Mouse (Mus musculus): ENCODE measurements around the gene Lrfn1.
"Not testable (repeated sequence)": the region's sequence is repeated elsewhere in the genome, so short reads cannot be mapped to it uniquely, and the experiment has no call there.

The Lrfn1 gene

DNA sequence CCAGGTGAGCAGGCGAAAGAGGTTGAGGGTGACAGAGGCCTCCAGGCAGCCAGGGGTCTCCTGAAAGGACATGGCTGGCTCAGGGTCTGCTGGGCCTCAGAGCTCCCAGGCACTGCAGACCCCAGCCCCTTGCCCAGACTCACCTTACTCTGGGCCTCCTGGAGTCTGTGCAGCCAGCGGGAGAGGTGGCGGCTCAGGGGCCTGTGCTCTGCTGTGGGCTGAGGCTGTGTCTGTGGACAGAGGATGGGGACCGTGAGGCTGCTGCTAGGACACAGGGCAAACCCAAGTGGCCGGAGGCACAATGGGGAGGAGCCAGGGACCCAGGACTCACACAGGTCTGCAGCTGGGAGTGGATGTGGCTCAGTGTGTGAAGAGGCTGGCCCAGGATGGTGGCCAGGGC, 25.6 kb downstream of the Lrfn1 start:
- ChIA-PET CTCF (interaction anchor here in 1 of 4 experiments (1.1 to 1.3 kb wide), 2 partner anchors 51 to 91 kb away, joined by 3 to 4 read pairs; no protein-coding TSS in a partner anchor), POLR2A (interaction anchor here in 1 of 4 experiments (1.3 kb wide), 1 partner anchor 8 kb away, joined by 3 read pairs; no protein-coding TSS in a partner anchor)

DNA sequence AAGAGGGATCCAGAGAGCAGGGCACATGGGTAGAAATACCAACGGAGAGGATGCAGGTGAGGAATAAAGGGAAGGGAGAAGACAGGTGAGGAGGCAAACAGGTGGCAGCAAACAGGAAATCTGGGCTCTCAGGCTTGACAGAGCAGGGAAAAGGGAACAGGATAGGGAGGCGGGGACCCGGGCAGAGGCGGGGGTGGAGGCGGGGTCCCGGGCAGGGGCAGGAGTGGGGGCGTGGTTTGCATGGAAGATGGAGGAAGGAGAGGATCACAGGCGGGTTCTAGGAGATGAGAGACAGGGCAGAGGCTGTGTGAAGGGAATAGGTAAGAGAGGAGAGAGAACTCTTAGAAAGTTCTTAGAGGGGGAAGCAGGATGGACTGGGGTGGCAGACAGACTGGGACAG, 27.1 kb downstream of the Lrfn1 start:
- ChIA-PET CTCF (no interaction called here), POLR2A (interaction anchor here in 2 of 4 experiments (1.2 to 1.5 kb wide), 5 partner anchors 8 to 32 kb away, joined by 3 to 5 read pairs (median 5); no protein-coding TSS in a partner anchor)

DNA sequence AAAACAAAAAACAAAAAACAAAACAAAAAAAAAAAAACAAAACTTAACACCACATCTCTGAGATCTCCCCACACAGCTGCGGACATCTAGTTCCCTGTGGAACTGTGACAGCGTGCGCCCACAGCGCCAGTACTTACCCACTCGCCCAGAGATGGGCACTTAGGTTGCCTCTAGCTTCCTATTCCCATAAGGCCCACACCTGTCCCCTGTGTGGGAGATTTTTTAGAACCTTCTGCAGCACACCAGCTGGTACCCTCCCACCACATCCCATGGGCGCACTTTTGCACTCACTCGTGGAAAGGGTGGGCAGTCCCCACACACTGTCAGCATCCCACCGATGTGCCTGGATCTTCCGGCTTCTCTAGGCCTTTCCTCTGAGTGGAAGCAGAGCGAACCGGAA, 31.1 kb downstream of the Lrfn1 start:
- POLR2A ChIA-PET = interaction anchor here in 2 of 4 experiments (0.6 to 2.9 kb wide), 14 partner anchors 9 to 605 kb away, joined by 3 to 9 read pairs (median 4); partner anchors contain the start of genes Gmfg (in 2 of the 2), Rps16 (in 1 of the 2) and Supt5 (in 1 of the 2)
- CTCF ChIA-PET = interaction anchor here in 1 of 4 experiments (1.0 to 1.3 kb wide), 2 partner anchors 10 to 42 kb away, joined by 3 read pairs; no protein-coding TSS in a partner anchor

DNA sequence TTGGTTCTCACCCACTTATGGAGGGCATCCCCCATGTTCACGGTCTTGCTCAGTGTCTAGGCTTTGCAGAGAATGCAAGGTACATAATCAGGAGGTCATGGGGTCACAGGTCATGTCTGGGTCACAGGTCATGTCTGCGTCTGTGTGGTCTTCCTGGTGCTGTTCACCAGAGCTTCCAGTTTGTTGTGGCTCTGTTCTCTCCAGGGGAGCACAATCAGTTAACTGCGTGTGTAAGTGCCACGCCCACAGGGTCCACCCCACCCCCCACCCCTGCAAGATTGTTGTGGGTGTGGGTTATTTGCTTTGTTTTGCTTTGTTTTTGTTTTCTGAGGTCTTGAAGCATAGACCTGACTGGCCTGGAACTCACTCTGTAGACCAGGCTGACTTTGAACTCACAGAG, 32.4 kb downstream of the Lrfn1 start:
- ChIA-PET CTCF (interaction anchor here in 2 of 4 experiments (0.5 to 1.7 kb wide), 3 partner anchors 15 to 117 kb away, joined by 3 to 6 read pairs (median 5); no protein-coding TSS in a partner anchor), POLR2A (interaction anchor here in 3 of 4 experiments (0.5 to 2.9 kb wide), 10 partner anchors 8 to 1984 kb away, joined by 3 to 9 read pairs (median 5); partner anchors contain the start of gene Gmfg (in 1 of the 3))

DNA sequence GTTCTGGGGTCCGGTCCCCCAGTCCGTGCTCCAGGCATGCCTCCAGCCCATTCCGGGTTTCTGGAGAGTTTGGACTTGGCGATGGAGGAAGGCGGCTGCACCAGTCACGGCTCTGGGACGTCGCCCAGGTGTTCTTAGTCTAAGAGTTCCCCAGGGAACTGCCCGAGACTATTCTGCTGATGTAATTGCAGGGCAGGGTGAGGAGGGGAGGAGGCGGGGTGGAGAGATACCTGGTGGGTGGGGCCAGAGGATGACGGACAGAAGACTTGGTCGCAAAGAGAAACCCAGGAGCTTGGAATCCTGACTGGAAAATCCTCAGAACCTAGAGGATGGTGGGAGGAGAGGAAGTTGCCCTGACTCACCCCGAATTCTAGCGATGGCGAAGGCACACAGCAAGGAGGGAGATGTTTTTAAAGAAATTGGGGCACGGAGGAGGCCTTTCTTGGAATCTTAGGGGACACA, 36.3 kb downstream of the Lrfn1 start:
- POLR2A ChIA-PET = interaction anchor here in 3 of 4 experiments (0.6 to 2.3 kb wide), 44 partner anchors 9 to 480 kb away, joined by 3 to 12 read pairs (median 4); partner anchors contain the start of genes Med29 (in 2 of the 3), Paf1 (in 2 of the 3), Pak4 (in 2 of the 3) and Gmfg (in 1 of the 3)
- CTCF ChIA-PET = interaction anchor here in 3 of 4 experiments (0.6 to 2.2 kb wide), 9 partner anchors 40 to 997 kb away, joined by 3 to 14 read pairs (median 4); partner anchors contain the start of gene Gmfg (in 2 of the 3)

DNA sequence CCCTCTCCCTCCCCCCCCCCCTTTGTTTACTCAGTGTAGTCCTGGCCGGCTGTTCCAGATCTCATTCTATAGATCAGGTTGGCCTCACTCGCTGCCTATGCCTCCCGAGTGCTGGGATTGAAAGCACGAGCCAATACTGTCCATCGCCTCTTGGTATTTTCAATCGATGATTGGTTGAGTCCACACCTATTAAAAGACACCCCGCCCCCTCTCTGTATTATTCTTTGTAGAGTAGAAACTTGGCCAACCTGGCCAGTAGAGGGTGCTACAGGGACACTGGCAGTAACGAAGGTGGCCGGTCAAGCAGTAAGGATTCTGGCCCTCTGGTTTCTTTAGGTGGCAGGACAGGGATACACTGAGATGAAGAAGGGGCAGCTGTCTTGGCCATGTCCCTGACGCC, 38.6 kb downstream of the Lrfn1 start:
- ChIA-PET POLR2A (interaction anchor here in 1 of 4 experiments (0.7 to 1.2 kb wide), 6 partner anchors 25 to 375 kb away, joined by 3 to 4 read pairs (median 3); no protein-coding TSS in a partner anchor), CTCF (interaction anchor here in 3 of 4 experiments (0.8 to 2.9 kb wide), 5 partner anchors 9 to 251 kb away, joined by 3 to 32 read pairs (median 3); partner anchors contain the start of genes Gmfg (in 1 of the 3), Mrps12 (in 1 of the 3) and Sars2 (in 1 of the 3))

DNA sequence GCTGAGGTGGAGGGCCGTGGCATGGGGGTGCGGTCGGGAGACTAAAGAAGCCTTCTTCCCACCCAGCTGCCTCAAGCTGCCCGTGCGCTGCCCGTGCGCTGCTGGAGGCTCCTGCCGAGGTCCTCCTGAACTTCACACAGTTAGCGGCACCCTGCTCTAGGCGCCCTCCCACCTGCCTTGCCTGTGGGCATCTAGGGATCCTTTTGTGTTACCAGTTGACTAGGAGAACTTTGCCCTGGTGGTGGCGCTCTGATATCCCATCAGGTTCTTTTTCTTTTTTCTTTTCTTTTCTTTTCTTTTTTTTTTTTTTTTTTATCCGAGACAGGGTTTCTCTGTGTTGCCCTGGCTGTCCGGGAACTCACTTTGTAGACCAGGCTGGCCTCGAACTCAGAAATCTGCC, 39.1 kb downstream of the Lrfn1 start:
- POLR2A ChIA-PET = interaction anchor here in 2 of 4 experiments (0.7 to 2.2 kb wide), 6 partner anchors 26 to 237 kb away, joined by 3 to 8 read pairs (median 3); partner anchors contain the start of genes Pak4 (in 1 of the 2) and Samd4b (in 1 of the 2)
- CTCF ChIA-PET = interaction anchor here in 3 of 4 experiments (0.8 to 2.9 kb wide), 7 partner anchors 8 to 251 kb away, joined by 3 to 32 read pairs (median 3); partner anchors contain the start of genes Gmfg (in 1 of the 3), Mrps12 (in 1 of the 3) and Sars2 (in 1 of the 3)

DNA sequence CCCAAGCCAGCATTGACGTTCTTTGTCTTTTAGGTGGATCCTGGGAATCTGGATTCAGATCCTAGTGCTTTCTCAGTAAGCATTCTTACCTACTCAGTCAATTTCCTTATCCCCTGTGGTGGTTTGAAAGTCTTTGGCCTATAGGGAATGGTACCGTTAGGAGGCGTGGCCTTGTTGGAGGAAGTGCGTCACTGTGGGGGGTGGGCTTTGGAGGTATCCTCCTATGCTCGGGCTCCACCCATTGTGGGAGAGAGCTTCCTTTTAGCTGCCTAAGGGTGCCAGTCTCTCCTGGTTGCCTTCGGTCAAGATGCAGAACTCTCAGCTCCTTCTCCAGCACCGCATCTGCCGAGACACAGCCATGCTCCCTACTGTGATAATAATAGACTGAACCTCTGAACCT, 40.5 kb downstream of the Lrfn1 start:
- ChIA-PET POLR2A (interaction anchor here in 2 of 4 experiments (0.6 to 2.2 kb wide), 26 partner anchors 9 to 374 kb away, joined by 3 to 9 read pairs (median 4); partner anchors contain the start of genes Gmfg (in 2 of the 2), Med29 (in 1 of the 2), Paf1 (in 1 of the 2) and Pak4 (in 1 of the 2)), CTCF (interaction anchor here (0.6 to 2.9 kb wide), 18 partner anchors 9 to 244 kb away, joined by 3 to 32 read pairs (median 3); partner anchors contain the start of gene Gmfg (in 1 of the 4))

DNA sequence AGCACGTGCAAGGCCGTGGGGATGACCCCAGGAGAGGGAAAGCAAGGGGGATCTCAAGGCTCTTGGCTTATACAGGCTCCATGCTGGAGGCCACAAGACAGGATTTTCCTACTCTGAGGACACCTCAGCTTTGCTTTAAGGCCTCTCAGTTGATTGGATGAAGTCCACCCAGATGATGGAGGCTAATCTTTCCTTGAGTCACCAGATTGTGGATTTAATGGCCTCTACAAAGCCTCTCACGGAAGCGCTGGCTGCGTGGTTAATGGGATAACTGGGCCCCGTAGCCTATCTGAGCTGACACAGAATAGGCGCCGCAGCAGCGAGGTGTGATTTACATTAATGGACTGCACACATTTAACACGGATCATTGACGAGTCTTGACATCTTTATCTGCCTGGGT, 43.6 kb downstream of the Lrfn1 start:
- ChIA-PET POLR2A (interaction anchor here in 2 of 4 experiments (0.9 to 1.5 kb wide), 3 partner anchors 10 to 103 kb away, joined by 3 to 5 read pairs (median 3); partner anchors contain the start of genes Med29 (in 2 of the 2) and Paf1 (in 2 of the 2)), CTCF (interaction anchor here in 2 of 4 experiments (0.5 to 1.1 kb wide), 2 partner anchors 33 to 37 kb away, joined by 3 to 4 read pairs; no protein-coding TSS in a partner anchor)

DNA sequence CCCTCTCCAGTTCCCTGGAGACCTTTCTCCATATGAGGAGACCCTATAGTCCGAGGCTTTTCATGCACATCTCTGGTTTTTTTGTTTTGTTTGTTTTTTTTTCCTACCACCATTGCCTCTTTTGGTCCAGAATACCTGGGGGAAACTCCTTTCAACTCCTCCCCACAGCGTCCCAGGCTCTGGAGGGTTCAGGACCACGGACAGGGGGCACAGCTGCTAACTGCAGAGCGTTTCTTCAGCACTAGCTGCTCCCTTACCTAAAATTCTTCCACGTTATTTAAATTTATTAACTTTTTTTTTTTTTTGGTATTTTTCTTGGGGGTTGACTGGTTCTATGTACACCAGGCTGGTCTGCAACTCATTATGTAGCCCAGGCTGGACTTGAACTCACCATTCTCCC, 53.8 kb downstream of the Lrfn1 start:
- CTCF ChIA-PET = interaction anchor here (0.6 to 1.2 kb wide), 4 partner anchors 22 to 108 kb away, joined by 3 to 7 read pairs (median 4); no protein-coding TSS in a partner anchor
- POLR2A ChIA-PET = interaction anchor here in 3 of 4 experiments (0.5 to 1.7 kb wide), 11 partner anchors 10 to 305 kb away, joined by 3 to 5 read pairs (median 3); no protein-coding TSS in a partner anchor

DNA sequence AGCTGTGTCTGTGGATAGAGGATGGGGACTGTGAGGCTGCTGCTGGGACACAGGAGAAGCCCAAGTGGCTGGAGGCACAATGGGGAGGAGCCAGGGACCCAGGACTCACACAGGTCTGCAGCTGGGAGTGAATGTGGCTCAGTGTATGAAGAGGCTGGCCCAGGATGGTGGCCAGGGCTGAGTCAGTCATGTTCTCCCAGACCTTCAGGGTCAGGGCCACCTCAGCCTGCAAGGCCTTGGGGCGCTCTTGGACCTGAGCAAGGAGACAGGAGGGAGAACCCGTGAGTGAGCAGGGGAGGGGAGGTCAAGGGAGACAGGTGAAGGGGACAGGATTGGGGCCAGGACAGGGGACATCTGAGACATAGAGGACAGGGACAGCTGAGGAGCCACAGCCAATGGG, 57.3 kb downstream of the Lrfn1 start:
- CTCF ChIA-PET = interaction anchor here in 1 of 4 experiments (1.0 kb wide), 1 partner anchor 19 kb away, joined by 5 read pairs; no protein-coding TSS in a partner anchor
- POLR2A ChIA-PET = not testable (repeated sequence)

DNA sequence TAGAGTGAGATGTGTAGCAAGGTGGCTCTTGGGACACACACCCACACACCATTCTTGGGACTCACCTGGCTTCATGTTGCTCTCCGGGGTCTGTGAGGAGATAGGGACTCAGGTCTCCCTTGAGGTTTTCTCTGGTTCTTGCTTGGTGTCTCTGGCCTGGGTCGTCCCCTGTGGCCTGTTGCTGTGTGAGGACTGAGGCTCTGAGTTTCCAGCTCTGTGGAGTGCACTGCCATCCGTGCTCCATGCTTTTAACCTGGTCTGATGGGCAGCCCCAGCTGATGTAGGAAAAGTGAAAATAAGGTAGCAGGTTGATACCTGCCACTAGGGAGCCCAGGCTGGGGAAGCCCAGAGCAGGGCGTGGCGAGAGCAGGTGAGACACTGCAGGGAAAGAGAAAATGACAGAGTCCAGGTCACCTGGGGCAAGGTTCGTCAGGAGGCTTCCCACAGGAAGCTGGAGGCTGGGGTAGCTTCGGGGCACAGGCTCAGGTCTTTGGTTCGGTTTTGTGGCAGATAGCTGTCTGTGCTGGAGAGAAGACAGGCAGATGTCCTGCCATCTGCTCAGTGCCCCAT, 58.7 kb downstream of the Lrfn1 start, which contains the start of gene Ifnl2:
Gene Ifnl2, minus strand, starts transcription at position 51 of the 570 bp plus-strand sequence.
- ChIA-PET POLR2A (interaction anchor here in 1 of 4 experiments (0.5 to 0.7 kb wide), 3 partner anchors 10 to 850 kb away, joined by 3 read pairs; no protein-coding TSS in a partner anchor), CTCF (interaction anchor here (0.5 to 1.1 kb wide), 6 partner anchors 11 to 115 kb away, joined by 3 to 4 read pairs (median 4); no protein-coding TSS in a partner anchor)

DNA sequence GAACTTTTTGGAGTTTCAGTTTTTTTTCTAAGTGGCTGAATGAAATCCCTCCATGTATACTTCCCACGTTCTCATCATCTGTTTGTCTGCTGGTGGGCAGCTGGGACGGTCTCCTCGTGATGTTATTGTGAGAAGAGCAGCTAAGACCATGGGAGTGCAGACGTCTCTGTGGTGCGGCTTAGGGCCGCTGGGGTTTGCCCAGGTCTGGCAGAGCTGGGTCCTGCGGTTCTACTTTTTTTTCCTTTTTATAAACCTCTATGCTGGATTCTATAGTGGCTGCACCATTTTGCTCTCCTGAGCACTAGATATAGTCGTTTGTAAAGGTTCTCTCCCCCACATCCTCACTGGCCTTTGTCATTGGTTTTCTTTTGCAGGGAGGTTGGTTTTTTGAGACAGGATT, 59.7 kb downstream of the Lrfn1 start:
- ChIA-PET POLR2A (interaction anchor here in 1 of 4 experiments (0.5 to 0.7 kb wide), 2 partner anchors 11 to 95 kb away, joined by 3 read pairs; no protein-coding TSS in a partner anchor), CTCF (interaction anchor here in 3 of 4 experiments (0.9 to 1.1 kb wide), 3 partner anchors 16 to 17 kb away, joined by 3 to 4 read pairs (median 4); no protein-coding TSS in a partner anchor)

Measured in embryonic stem cell, embryonic (primary cell).